Mouse (Mus musculus) lung, postnatal 0 days (tissue): Measurements from ENCODE around the gene Epn1.

ENCODE experiments used
- CTCF ChIP-seq: IDR thresholded peaks from 2 replicates; pipeline ENCODE4 v1.5.1; 2016; ENCODE audit warnings: antibody characterized with exemption, mild to moderate bottlenecking
- EP300 ChIP-seq: IDR thresholded peaks from 2 replicates; pipeline ENCODE4 v1.6.1; 2016; ENCODE audit warnings: antibody characterized with exemption, mild to moderate bottlenecking, control low read depth

- TF ChIP-seq CTCF = no peak
- TF ChIP-seq EP300 = no peak
Observed at GRCm38 (mm10) chr7:5059421-5059820, 20.6 kb upstream of the Epn1 start.
